Mouse (Mus musculus) testis, adult 2 months (tissue): Measurements from ENCODE around the gene Srbd1. TPM values are rescaled to one million over a fixed set of nuclear protein-coding genes. Genes with fewer than 3 reads are reported as not detected.
A peak's percentile ranks its signal among the peaks of the same experiment; 100 is the strongest.

Source experiments
- H3K27ac ChIP-seq: fragments of 200-500 bp; 2 replicates; pipeline ENCODE4 v1.5.1; 2012; ENCODE audit warnings: low read depth, low read length; ENCODE audit not compliant: control insufficient read depth, insufficient read depth
- H3K27me3 ChIP-seq: fragments of 200-500 bp; 2 replicates; pipeline ENCODE4 v1.6.1; 2012; ENCODE audit warnings: mild to moderate bottlenecking, low read length, moderate library complexity; ENCODE audit not compliant: control insufficient read depth, insufficient read depth
- H3K36me3 ChIP-seq: fragments of 200-500 bp; 2 replicates; pipeline ENCODE4 v1.6.1; 2012; ENCODE audit warnings: mild to moderate bottlenecking, low read length; ENCODE audit not compliant: control insufficient read depth, insufficient read depth
- H3K4me1 ChIP-seq: fragments of 200-500 bp; 2 replicates; pipeline ENCODE4 v1.6.1; 2012; ENCODE audit warnings: low read length; ENCODE audit not compliant: control insufficient read depth, insufficient read depth
- H3K4me3 ChIP-seq: fragments of 200-500 bp; 2 replicates; pipeline ENCODE4 v1.5.1; 2012; ENCODE audit warnings: low read depth, mild to moderate bottlenecking, low read length, moderate library complexity, mixed read lengths; ENCODE audit not compliant: control insufficient read depth
- CTCF ChIP-seq: fragments of 200-500 bp; IDR thresholded peaks from 2 replicates; pipeline ENCODE4 v1.5.1; 2012; ENCODE audit warnings: low read depth, mild to moderate bottlenecking, inconsistent platforms, low read length, moderate library complexity; ENCODE audit not compliant: control insufficient read depth, insufficient read depth, insufficient replicate concordance
- POLR2A ChIP-seq: fragments of 200-500 bp; IDR thresholded peaks from 2 replicates; pipeline ENCODE4 v1.6.1; 2012; ENCODE audit warnings: low read depth, mild to moderate bottlenecking, inconsistent platforms, low read length, moderate library complexity; ENCODE audit not compliant: control insufficient read depth
- polyA plus RNA-seq: library from polyadenylated mRNA; depleted of rRNA; stranded (reverse); fragments of >200 nt; gene quantifications from 2 replicates; pipeline ENCODE4 v1.2.3, GENCODE M21; 2012

The Srbd1 gene
- polyA plus RNA-seq, 1 experiment = 2.5 TPM

- H3K36me3 ChIP-seq = no peaks in the 10 kb centered on the region
- H3K27ac ChIP-seq = no peak overlapping the region
- no peak for TF ChIP-seq CTCF
- TF ChIP-seq POLR2A = no peak
- no peaks in the 10 kb centered on the region for H3K27me3 ChIP-seq
- no peak overlapping the region for H3K4me3 ChIP-seq
- H3K4me1 ChIP-seq = no peaks in the 10 kb centered on the region
These were observed 54.9 kb downstream of the Srbd1 start for GRCm38 (mm10) chr17:86089893-86090588.

- no peaks in the 10 kb centered on the region for H3K27me3 ChIP-seq
- TF ChIP-seq CTCF = no peak
- no peak for TF ChIP-seq POLR2A
- H3K27ac ChIP-seq = no peak overlapping the region
- no peaks in the 10 kb centered on the region for H3K36me3 ChIP-seq
- H3K4me3 ChIP-seq = no peak overlapping the region
- no peaks in the 10 kb centered on the region for H3K4me1 ChIP-seq
These were observed 57.1 kb downstream of the Srbd1 start for GRCm38 (mm10) chr17:86087922-86088321.

- Histone ChIP-seq H3K27ac (no peak overlapping the region), H3K36me3 (no peaks in the 10 kb centered on the region), H3K27me3 (no peaks in the 10 kb centered on the region), H3K4me3 (no peak overlapping the region), H3K4me1 (no peaks in the 10 kb centered on the region)
- TF ChIP-seq CTCF (no peak), POLR2A (no peak)
These were observed 58.8 kb downstream of the Srbd1 start for GRCm38 (mm10) chr17:86086191-86086590.

- H3K27me3 ChIP-seq = no peaks in the 10 kb centered on the region
- no peaks in the 10 kb centered on the region for H3K36me3 ChIP-seq
- TF ChIP-seq CTCF (no peak), POLR2A (no peak)
- H3K4me1 ChIP-seq = no peaks in the 10 kb centered on the region
- no peak overlapping the region for H3K4me3 ChIP-seq
- H3K27ac ChIP-seq = no peak overlapping the region
These were observed 61.8 kb downstream of the Srbd1 start for GRCm38 (mm10) chr17:86083207-86083606.

GRCm38 (mm10) chr17:86078060-86078459 lies 66.9 kb downstream of the Srbd1 start:
- no peaks in the 10 kb centered on the region for H3K4me1 ChIP-seq
- H3K4me3 ChIP-seq = no peak overlapping the region
- no peak overlapping the region for H3K27ac ChIP-seq
- H3K27me3 ChIP-seq = no peaks in the 10 kb centered on the region
- H3K36me3 ChIP-seq = no peaks in the 10 kb centered on the region
- TF ChIP-seq POLR2A = no peak
- no peak for TF ChIP-seq CTCF

GRCm38 (mm10) chr17:86067444-86067843 lies 77.5 kb downstream of the Srbd1 start:
- H3K4me3 ChIP-seq = no peak overlapping the region
- H3K4me1 ChIP-seq = no peaks in the 10 kb centered on the region
- TF ChIP-seq POLR2A = no peak
- no peak for TF ChIP-seq CTCF
- no peak overlapping the region for H3K27ac ChIP-seq
- no peaks in the 10 kb centered on the region for H3K27me3 ChIP-seq
- no peaks in the 10 kb centered on the region for H3K36me3 ChIP-seq

GRCm38 (mm10) chr17:86065833-86066232 lies 79.1 kb downstream of the Srbd1 start:
- no peaks in the 10 kb centered on the region for H3K4me1 ChIP-seq
- H3K27me3 ChIP-seq = no peaks in the 10 kb centered on the region
- no peak overlapping the region for H3K27ac ChIP-seq
- H3K4me3 ChIP-seq = no peak overlapping the region
- no peak for TF ChIP-seq POLR2A
- TF ChIP-seq CTCF = no peak
- no peaks in the 10 kb centered on the region for H3K36me3 ChIP-seq

GRCm38 (mm10) chr17:86063461-86063860 lies 81.5 kb downstream of the Srbd1 start:
- Histone ChIP-seq H3K27ac (no peak overlapping the region), H3K4me3 (no peak overlapping the region), H3K36me3 (no peaks in the 10 kb centered on the region), H3K27me3 (no peaks in the 10 kb centered on the region), H3K4me1 (no peaks in the 10 kb centered on the region)
- TF ChIP-seq CTCF (peak; percentile 82; the same call in 1 of the 2 replicates), POLR2A (no peak)

- Histone ChIP-seq H3K27ac (no peak overlapping the region), H3K4me3 (no peak overlapping the region), H3K27me3 (no peaks in the 10 kb centered on the region), H3K36me3 (no peaks in the 10 kb centered on the region), H3K4me1 (no peaks in the 10 kb centered on the region)
- TF ChIP-seq POLR2A = no peak
- TF ChIP-seq CTCF = no peak
These were observed 84.1 kb downstream of the Srbd1 start for GRCm38 (mm10) chr17:86060911-86061310.
